Mouse (Mus musculus): ENCODE measurements around the gene Mindy4. TPM values are rescaled to one million over a fixed set of nuclear protein-coding genes. Genes with fewer than 3 reads are reported as not detected.

Mindy4 gene
- polyA plus RNA-seq, 1 experiment, result 1.0 TPM

GRCm38 (mm10) chr6:55171638-55172037 is 31.5 kb upstream of the Mindy4 start:
- Histone ChIP-seq H3K4me3 (ENCODE audit: extremely low read depth, insufficient read depth, insufficient read length) (no peak overlapping the region), H3K27me3 (ENCODE audit: control insufficient read depth, insufficient read depth, low read length) (no peaks in the 10 kb centered on the region), H3K4me1 (ENCODE audit: control insufficient read depth, insufficient read depth, insufficient read length) (no peaks in the 10 kb centered on the region; the same call in 1 of the 2 replicates), H3K27ac (ENCODE audit: insufficient read depth, low read length) (no peak overlapping the region), H3K36me3 (ENCODE audit: control insufficient read depth, insufficient read depth, low read length) (no peaks in the 10 kb centered on the region)
- TF ChIP-seq CTCF (IDR thresholded peaks at IDR 0.05; ENCODE audit: extremely low read depth, insufficient read depth, insufficient read length, insufficient replicate concordance), result no peak
- TF ChIP-seq POLR2A (IDR thresholded peaks at IDR 0.05; ENCODE audit: low read depth, low read length), result no peak
- DNase-seq (ENCODE audit: low read depth in 1 of 2, low spot score in 2 of 2), result no peak
- WGBS, result 64% methylated on average over 4 of the region's 4 CpGs

- Histone ChIP-seq H3K4me3 (ENCODE audit: extremely low read depth, insufficient read depth, insufficient read length) (no peak overlapping the region), H3K27ac (ENCODE audit: insufficient read depth, low read length) (no peak overlapping the region), H3K36me3 (ENCODE audit: control insufficient read depth, insufficient read depth, low read length) (no peaks in the 10 kb centered on the region), H3K27me3 (ENCODE audit: control insufficient read depth, insufficient read depth, low read length) (no peaks in the 10 kb centered on the region), H3K4me1 (ENCODE audit: control insufficient read depth, insufficient read depth, insufficient read length) (no peaks in the 10 kb centered on the region)
- DNase-seq (ENCODE audit: low read depth in 1 of 2, low spot score in 2 of 2), result no peak
- WGBS, result 80% methylated on average over 10 of the region's 10 CpGs
- no peak for TF ChIP-seq CTCF (IDR thresholded peaks at IDR 0.05; ENCODE audit: extremely low read depth, insufficient read depth, insufficient read length, insufficient replicate concordance)
- TF ChIP-seq POLR2A (IDR thresholded peaks at IDR 0.05; ENCODE audit: low read depth, low read length), result no peak
These were observed 30.0 kb upstream of the Mindy4 start for GRCm38 (mm10) chr6:55173171-55173570.

- 78% methylated on average over 3 of the region's 3 CpGs for WGBS
- TF ChIP-seq CTCF (IDR thresholded peaks at IDR 0.05; ENCODE audit: extremely low read depth, insufficient read depth, insufficient read length, insufficient replicate concordance) (no peak), POLR2A (IDR thresholded peaks at IDR 0.05; ENCODE audit: low read depth, low read length) (no peak)
- no peaks in the 10 kb centered on the region for H3K36me3 ChIP-seq (ENCODE audit: control insufficient read depth, insufficient read depth, low read length)
- no peak for DNase-seq (ENCODE audit: low read depth in 1 of 2, low spot score in 2 of 2)
- no peak overlapping the region for H3K4me3 ChIP-seq (ENCODE audit: extremely low read depth, insufficient read depth, insufficient read length)
- no peaks in the 10 kb centered on the region for H3K27me3 ChIP-seq (ENCODE audit: control insufficient read depth, insufficient read depth, low read length)
- no peak overlapping the region for H3K27ac ChIP-seq (ENCODE audit: insufficient read depth, low read length)
- no peaks in the 10 kb centered on the region for H3K4me1 ChIP-seq (ENCODE audit: control insufficient read depth, insufficient read depth, insufficient read length)
These were observed 29.2 kb upstream of the Mindy4 start for GRCm38 (mm10) chr6:55173941-55174349.

GRCm38 (mm10) chr6:55174741-55175181 is 28.4 kb upstream of the Mindy4 start, which contains the start of gene Inmt:
Gene Inmt (minus strand): TSS chr6:55175043.
- no peaks in the 10 kb centered on the region for H3K27me3 ChIP-seq (ENCODE audit: control insufficient read depth, insufficient read depth, low read length)
- TF ChIP-seq POLR2A (IDR thresholded peaks at IDR 0.05; ENCODE audit: low read depth, low read length), result no peak
- TF ChIP-seq CTCF (IDR thresholded peaks at IDR 0.05; ENCODE audit: extremely low read depth, insufficient read depth, insufficient read length, insufficient replicate concordance), result no peak
- WGBS, result 60% methylated on average over 1 of the region's 1 CpGs
- no peak within 1 kb of the TSS for H3K27ac ChIP-seq (ENCODE audit: insufficient read depth, low read length)
- H3K4me3 ChIP-seq (ENCODE audit: extremely low read depth, insufficient read depth, insufficient read length), result no peak within 1 kb of the TSS
- DNase-seq (ENCODE audit: low read depth in 1 of 2, low spot score in 2 of 2), result no peak
- no peaks in the 10 kb centered on the region for H3K36me3 ChIP-seq (ENCODE audit: control insufficient read depth, insufficient read depth, low read length)
- no peaks in the 10 kb centered on the region for H3K4me1 ChIP-seq (ENCODE audit: control insufficient read depth, insufficient read depth, insufficient read length)

- TF ChIP-seq CTCF (IDR thresholded peaks at IDR 0.05; ENCODE audit: extremely low read depth, insufficient read depth, insufficient read length, insufficient replicate concordance), result no peak
- no peak for TF ChIP-seq POLR2A (IDR thresholded peaks at IDR 0.05; ENCODE audit: low read depth, low read length)
- Histone ChIP-seq H3K36me3 (ENCODE audit: control insufficient read depth, insufficient read depth, low read length) (no peaks in the 10 kb centered on the region), H3K4me3 (ENCODE audit: extremely low read depth, insufficient read depth, insufficient read length) (no peak overlapping the region), H3K27ac (ENCODE audit: insufficient read depth, low read length) (no peak overlapping the region), H3K27me3 (ENCODE audit: control insufficient read depth, insufficient read depth, low read length) (no peaks in the 10 kb centered on the region), H3K4me1 (ENCODE audit: control insufficient read depth, insufficient read depth, insufficient read length) (no peaks in the 10 kb centered on the region)
- 45% methylated on average over 2 of the region's 2 CpGs for WGBS
- DNase-seq (ENCODE audit: low read depth in 1 of 2, low spot score in 2 of 2), result no peak
These were observed 27.7 kb upstream of the Mindy4 start for GRCm38 (mm10) chr6:55175456-55175855.

- TF ChIP-seq POLR2A (IDR thresholded peaks at IDR 0.05; ENCODE audit: low read depth, low read length) (no peak), CTCF (IDR thresholded peaks at IDR 0.05; ENCODE audit: extremely low read depth, insufficient read depth, insufficient read length, insufficient replicate concordance) (no peak)
- Histone ChIP-seq H3K4me1 (ENCODE audit: control insufficient read depth, insufficient read depth, insufficient read length) (no peaks in the 10 kb centered on the region), H3K27me3 (ENCODE audit: control insufficient read depth, insufficient read depth, low read length) (no peaks in the 10 kb centered on the region), H3K36me3 (ENCODE audit: control insufficient read depth, insufficient read depth, low read length) (no peaks in the 10 kb centered on the region), H3K27ac (ENCODE audit: insufficient read depth, low read length) (no peak overlapping the region), H3K4me3 (ENCODE audit: extremely low read depth, insufficient read depth, insufficient read length) (no peak overlapping the region)
- WGBS, result 58% methylated on average over 5 of the region's 5 CpGs
- DNase-seq (ENCODE audit: low read depth in 1 of 2, low spot score in 2 of 2), result no peak
These were observed 27.3 kb upstream of the Mindy4 start for GRCm38 (mm10) chr6:55175892-55176291.

- Histone ChIP-seq H3K27ac (ENCODE audit: insufficient read depth, low read length) (no peak overlapping the region), H3K27me3 (ENCODE audit: control insufficient read depth, insufficient read depth, low read length) (no peaks in the 10 kb centered on the region), H3K36me3 (ENCODE audit: control insufficient read depth, insufficient read depth, low read length) (no peaks in the 10 kb centered on the region), H3K4me3 (ENCODE audit: extremely low read depth, insufficient read depth, insufficient read length) (no peak overlapping the region), H3K4me1 (ENCODE audit: control insufficient read depth, insufficient read depth, insufficient read length) (no peaks in the 10 kb centered on the region)
- 24% methylated on average over 12 of the region's 12 CpGs for WGBS
- DNase-seq (ENCODE audit: low read depth in 1 of 2, low spot score in 2 of 2), result no peak
- TF ChIP-seq POLR2A (IDR thresholded peaks at IDR 0.05; ENCODE audit: low read depth, low read length) (no peak), CTCF (IDR thresholded peaks at IDR 0.05; ENCODE audit: extremely low read depth, insufficient read depth, insufficient read length, insufficient replicate concordance) (no peak)
These were observed 26.0 kb upstream of the Mindy4 start for GRCm38 (mm10) chr6:55177060-55177732.
